Mouse (Mus musculus) MEL-GATA-1-ER (cell line): ENCODE results near the gene Ech1.

ENCODE experiments used
- DNase-seq: peaks from one replicate; pipeline ENCODE4 v3.0.0-alpha.2; 2012; ENCODE audit warnings: low read depth; ENCODE audit errors: extremely low read depth

Ech1 gene

DNA sequence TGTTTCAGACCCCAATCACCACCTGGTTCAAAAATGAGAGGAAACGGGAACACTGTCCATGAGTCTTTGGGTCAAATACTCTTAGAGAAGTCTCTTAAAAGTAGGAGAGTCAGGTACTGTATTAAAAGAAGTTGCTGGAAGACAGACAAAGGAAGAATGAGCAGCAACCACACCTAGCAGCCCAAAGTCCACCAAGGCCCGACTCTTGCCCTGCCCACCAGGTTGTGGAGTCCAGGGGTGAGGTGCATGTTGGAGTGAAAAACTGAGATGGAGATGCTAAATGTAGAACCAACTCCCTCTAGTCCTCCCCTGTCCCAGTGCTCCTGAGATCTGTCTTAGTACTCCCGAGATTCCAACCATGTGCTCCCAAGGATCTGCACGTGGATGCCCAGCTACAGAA is 25.6 kb downstream of the Ech1 start:
- no peak for DNase-seq

- no peak for DNase-seq
These were observed 34.9 kb downstream of the Ech1 start for GRCm38 (mm10) chr7:28859953-28860352.

- DNase-seq = no peak
These were observed 35.9 kb downstream of the Ech1 start for GRCm38 (mm10) chr7:28860898-28861297.

- DNase-seq = no peak
These were observed 37.9 kb downstream of the Ech1 start for GRCm38 (mm10) chr7:28862817-28863499.

DNA sequence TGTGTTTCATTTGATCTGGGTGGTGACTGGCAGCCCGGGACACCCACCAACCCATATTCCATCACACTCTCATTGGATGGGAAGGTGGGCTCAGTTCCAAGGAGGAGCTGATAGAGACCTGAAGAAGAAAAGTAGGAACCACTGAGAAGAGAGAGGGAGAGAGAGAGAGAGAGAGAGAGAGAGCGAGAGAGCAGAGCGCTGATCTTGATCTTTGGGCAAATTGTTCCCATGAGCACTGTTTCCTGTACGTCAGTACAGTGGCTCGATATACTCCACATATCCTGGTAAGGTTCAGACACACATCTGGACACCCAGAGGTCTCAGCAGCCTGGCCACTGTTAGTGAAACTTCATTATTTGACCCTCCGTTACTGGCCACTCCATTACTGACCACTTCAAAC is 38.5 kb downstream of the Ech1 start, which contains the start of gene Lgals7:
Lgals7 (plus strand) TSS at position 314 of the 400 bp plus-strand sequence.
- DNase-seq = no peak

DNA sequence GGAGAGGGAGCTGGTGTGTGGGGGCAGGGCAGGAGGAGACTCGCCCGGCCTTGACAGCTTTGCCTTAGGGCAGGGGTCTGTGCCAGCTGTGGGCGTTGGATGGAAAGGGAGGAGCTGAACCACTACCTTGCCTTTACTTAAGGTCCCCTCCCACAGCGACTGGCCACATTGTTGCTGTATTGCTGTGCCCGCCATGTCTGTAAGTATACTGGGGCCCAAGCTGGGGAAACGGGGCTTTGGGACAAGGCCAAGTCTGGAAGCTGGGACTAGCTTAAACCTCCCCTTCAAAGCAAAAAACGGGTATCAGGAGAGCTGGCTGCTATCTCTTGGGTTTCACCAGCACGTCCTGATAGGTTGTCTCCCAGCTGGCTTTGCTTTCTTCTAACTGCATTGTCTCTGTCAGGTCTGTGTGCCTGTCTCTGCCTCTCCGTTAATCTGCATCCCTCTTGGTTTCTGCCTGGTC is 39.3 kb downstream of the Ech1 start:
- no peak for DNase-seq

- DNase-seq = peak; percentile 92
These were observed 40.7 kb downstream of the Ech1 start for GRCm38 (mm10) chr7:28865481-28866300.

DNA sequence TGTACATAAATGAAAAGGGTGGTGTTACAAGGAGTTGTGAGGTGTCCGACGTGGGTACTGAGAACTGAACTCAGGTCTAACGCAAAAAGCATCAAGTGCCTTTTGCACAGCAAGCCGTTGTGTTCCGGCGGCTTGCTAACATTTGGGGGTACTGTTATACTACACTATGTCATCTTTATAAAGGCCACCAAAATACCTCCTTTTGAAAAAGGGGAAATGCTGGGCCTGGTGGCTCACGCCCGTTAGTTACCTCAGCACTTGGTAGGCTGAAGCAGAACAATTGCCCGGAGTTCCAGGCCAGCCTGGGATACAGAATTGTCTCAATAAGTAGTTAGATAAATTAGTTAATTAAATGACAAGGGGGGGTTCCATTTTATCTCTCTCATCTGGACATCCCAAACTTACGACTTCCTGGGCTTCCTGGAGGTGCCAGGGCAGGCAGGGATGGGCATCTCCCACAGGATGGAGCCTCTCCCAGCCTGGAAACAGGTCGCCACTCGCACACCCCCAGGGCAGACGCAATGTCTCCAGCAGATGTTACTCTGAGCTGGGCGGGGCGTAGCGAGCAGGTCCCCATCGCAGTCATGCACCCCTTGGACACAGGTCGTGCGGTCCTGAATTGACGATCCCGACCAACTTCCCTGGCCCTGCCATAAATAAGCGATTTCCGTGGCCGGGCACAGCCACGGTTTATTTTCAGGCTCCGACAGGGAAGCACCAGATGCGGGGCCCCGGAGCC is 41.9 kb downstream of the Ech1 start:
- DNase-seq = peak; percentile 47

DNA sequence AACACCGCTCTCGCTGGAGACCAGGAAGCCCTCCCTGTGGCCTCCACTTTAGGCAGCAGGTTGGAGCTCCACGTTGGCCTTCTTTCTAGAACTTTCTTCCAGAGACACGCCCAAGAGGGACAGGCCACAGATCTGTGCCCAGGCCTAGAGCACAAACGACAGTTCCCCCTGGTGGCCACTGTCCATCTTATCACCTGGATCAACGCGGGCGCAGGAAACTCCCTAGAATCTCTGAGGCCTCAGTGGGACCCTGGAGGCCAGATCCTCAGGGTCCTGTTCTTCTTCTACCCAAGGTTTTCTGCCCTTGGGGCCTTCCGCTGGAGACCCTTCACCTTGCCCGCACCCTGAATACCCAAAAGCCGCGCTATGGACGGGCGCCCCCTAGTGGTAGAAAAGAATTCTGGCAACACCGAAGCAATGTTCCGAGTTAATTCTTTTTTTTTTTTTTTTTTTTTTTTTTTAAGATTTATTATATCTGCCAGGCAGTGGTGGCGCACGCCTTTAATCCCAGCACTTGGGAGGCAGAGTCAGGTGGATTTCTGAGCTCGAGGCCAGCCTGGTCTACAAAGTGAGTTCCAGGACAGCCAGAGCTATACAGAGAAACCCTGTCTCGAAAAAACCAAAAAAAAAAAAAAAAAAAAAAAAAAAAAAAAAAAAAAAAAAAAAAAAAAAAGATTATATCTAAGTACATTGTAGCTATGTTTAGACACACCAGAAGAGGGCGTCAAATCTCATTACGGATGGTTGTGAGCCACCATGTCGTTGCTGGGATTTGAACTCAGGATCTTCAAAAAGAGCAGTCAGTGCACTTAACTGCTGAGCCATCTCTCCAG is 42.7 kb downstream of the Ech1 start:
- DNase-seq = peak; percentile 48

- DNase-seq = peak; percentile 63
These were observed 46.1 kb downstream of the Ech1 start for GRCm38 (mm10) chr7:28870901-28871664.

DNA sequence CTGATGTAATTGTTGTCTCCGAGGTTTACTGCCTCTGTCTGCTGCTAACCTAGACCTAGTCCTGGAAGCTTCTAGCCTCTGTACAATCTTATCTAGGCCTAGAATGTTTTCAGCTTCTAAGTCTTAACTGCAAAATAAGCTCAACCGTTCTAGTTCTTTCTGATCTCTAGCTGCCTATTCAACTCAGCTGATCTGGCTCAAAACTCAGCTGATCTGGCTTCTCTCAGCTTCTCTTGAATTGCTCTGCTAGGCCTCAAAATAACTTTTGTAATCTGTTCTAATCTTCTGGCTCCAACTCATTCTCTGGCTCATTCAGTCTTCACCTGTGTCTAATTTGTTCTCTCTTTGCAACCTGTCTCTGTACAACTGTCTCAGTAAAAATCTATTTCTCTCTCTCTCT is 49.5 kb downstream of the Ech1 start:
- no peak for DNase-seq

DNA sequence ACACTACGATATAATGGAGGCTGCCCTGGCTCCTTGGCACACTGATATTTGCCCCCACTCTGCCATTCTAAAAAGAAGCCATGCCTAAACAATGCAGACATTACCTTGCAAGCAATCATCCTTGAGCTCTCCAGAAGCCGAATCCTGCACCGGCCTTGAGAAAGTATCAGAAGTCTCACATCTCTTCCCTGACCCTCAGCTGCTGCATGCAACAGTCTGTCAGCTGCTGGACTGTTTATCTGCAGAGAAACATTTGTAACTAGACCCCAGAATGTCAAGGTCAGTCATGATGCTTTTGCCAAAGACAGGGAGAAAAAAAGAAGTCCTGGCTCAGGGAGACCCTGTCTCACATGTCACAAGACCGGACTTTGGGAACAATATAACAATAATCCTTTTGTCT is 51.1 kb downstream of the Ech1 start:
- no peak for DNase-seq

DNA sequence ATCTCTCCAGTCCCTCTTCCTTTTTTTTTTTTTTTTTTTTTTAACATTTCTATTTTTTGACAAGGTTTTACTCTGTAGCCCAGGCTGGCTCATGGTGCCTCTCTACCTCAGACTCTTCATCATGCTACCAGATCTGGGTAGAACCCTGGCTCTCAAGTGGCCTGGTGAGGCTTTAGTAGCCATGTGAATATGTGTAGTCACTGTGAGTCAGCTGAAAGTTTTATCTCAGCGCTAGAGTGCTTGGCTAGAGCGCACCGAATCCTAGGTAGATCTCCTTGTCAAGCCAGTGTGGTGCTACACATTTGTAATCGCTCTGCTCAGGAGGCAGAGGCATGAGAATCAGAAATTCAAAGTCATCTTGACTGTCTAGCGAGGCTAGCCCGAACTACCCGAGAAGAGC is 52.1 kb downstream of the Ech1 start:
- DNase-seq = peak; percentile 45

GRCm38 (mm10) chr7:28877856-28878255 is 52.8 kb downstream of the Ech1 start:
- DNase-seq = no peak

DNA sequence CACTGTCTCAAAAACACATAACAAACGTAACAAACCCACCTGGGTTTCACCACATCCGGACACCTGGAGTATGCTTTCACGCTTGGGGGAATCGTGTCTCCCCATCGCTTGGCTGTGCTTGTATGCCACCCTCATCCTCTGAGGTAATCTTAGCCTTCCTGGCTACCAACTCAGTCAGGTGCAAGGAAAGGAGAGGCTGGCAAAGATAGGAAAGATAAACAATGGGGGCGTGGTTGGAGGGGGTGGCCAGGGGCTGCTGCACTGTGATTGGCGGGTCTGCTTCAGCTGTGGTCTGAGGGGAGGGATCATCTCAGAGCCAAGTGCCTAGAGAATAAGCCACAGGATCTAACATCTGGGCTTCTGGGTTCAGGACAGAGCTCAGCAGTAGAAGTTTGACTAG is 54.6 kb downstream of the Ech1 start:
- no peak for DNase-seq

- no peak for DNase-seq
These were observed 55.5 kb downstream of the Ech1 start for GRCm38 (mm10) chr7:28880554-28880953.

- DNase-seq = no peak
These were observed 56.2 kb downstream of the Ech1 start, which contains the start of gene Capn12 for GRCm38 (mm10) chr7:28881199-28881598. Capn12 (plus strand) TSS chr7:28881422.
